Mouse (Mus musculus) adrenal gland, postnatal 14 days (tissue): ENCODE results near the gene Kcnq1. TPM values are rescaled to one million over a fixed set of nuclear protein-coding genes. Genes with fewer than 3 reads are reported as not detected.

Experiments used
- DNase-seq: peaks from one replicate; pipeline ENCODE4 v3.0.0; 2021; ENCODE audit warnings: mixed read lengths
- total RNA-seq: library from RNA; stranded (reverse); gene quantifications from 2 replicates; pipeline ENCODE4 v1.2.3, GENCODE M21; 2021

Gene Kcnq1
- total RNA-seq, 1 experiment from 2014 or later: 6.1 TPM

GRCm38 (mm10) chr7:143093847-143094246 lies 12.3 kb upstream of the Kcnq1 start:
- no peak for DNase-seq

GRCm38 (mm10) chr7:143094592-143095553 lies 11.3 kb upstream of the Kcnq1 start, which contains the start of gene Trpm5:
Gene Trpm5 (minus strand): TSS chr7:143094642.
- DNase-seq: peak; percentile 84

- DNase-seq: no peak
These were observed 10.6 kb upstream of the Kcnq1 start for GRCm38 (mm10) chr7:143095554-143095907.

GRCm38 (mm10) chr7:143100759-143101158 lies 5.4 kb upstream of the Kcnq1 start:
- DNase-seq: no peak

GRCm38 (mm10) chr7:143105258-143105897 lies 784 bp upstream of the Kcnq1 start:
- DNase-seq: no peak

GRCm38 (mm10) chr7:143106672-143107465 lies 707 bp downstream of the Kcnq1 start:
- peak; percentile 66 for DNase-seq

- peak; percentile 61 for DNase-seq
These were observed 2.0 kb downstream of the Kcnq1 start for GRCm38 (mm10) chr7:143108200-143108599.

- no peak for DNase-seq
These were observed 3.0 kb downstream of the Kcnq1 start for GRCm38 (mm10) chr7:143108996-143109660.

GRCm38 (mm10) chr7:143109696-143110095 lies 3.5 kb downstream of the Kcnq1 start:
- DNase-seq: no peak

- no peak for DNase-seq
These were observed 4.6 kb downstream of the Kcnq1 start for GRCm38 (mm10) chr7:143110803-143111202.

- no peak for DNase-seq
These were observed 5.6 kb downstream of the Kcnq1 start for GRCm38 (mm10) chr7:143111719-143112118.

- DNase-seq: no peak
These were observed 6.2 kb downstream of the Kcnq1 start for GRCm38 (mm10) chr7:143112395-143112794.

GRCm38 (mm10) chr7:143114773-143115172 lies 8.6 kb downstream of the Kcnq1 start:
- DNase-seq: no peak

GRCm38 (mm10) chr7:143116521-143116920 lies 10.4 kb downstream of the Kcnq1 start:
- no peak for DNase-seq

GRCm38 (mm10) chr7:143119407-143119806 lies 13.2 kb downstream of the Kcnq1 start:
- DNase-seq: no peak

- DNase-seq: no peak
These were observed 13.7 kb downstream of the Kcnq1 start for GRCm38 (mm10) chr7:143119826-143120225.

GRCm38 (mm10) chr7:143122191-143122590 lies 16.0 kb downstream of the Kcnq1 start:
- DNase-seq: peak; percentile 87

- DNase-seq: no peak
These were observed 17.9 kb downstream of the Kcnq1 start for GRCm38 (mm10) chr7:143123876-143124669.

GRCm38 (mm10) chr7:143124902-143125301 lies 18.7 kb downstream of the Kcnq1 start:
- DNase-seq: no peak

- DNase-seq: no peak
These were observed 26.7 kb downstream of the Kcnq1 start for GRCm38 (mm10) chr7:143132815-143133214.

GRCm38 (mm10) chr7:143136125-143136524 lies 30.0 kb downstream of the Kcnq1 start:
- no peak for DNase-seq
